Mouse (Mus musculus) liver, embryonic 18 days (tissue): ENCODE data around the gene Enox2. TPM values are rescaled to one million over a fixed set of nuclear protein-coding genes. Genes with fewer than 3 reads are reported as not detected.

Experiments used
- polyA plus RNA-seq: library from polyadenylated mRNA; depleted of rRNA; stranded (reverse); fragments of >200 nt; gene quantifications from 2 replicates; pipeline ENCODE4 v1.2.3, GENCODE M21; 2012; rRNA removed

Enox2 gene
- 2.3 and 2.9 TPM in 2 replicates for polyA plus RNA-seq

DNA sequence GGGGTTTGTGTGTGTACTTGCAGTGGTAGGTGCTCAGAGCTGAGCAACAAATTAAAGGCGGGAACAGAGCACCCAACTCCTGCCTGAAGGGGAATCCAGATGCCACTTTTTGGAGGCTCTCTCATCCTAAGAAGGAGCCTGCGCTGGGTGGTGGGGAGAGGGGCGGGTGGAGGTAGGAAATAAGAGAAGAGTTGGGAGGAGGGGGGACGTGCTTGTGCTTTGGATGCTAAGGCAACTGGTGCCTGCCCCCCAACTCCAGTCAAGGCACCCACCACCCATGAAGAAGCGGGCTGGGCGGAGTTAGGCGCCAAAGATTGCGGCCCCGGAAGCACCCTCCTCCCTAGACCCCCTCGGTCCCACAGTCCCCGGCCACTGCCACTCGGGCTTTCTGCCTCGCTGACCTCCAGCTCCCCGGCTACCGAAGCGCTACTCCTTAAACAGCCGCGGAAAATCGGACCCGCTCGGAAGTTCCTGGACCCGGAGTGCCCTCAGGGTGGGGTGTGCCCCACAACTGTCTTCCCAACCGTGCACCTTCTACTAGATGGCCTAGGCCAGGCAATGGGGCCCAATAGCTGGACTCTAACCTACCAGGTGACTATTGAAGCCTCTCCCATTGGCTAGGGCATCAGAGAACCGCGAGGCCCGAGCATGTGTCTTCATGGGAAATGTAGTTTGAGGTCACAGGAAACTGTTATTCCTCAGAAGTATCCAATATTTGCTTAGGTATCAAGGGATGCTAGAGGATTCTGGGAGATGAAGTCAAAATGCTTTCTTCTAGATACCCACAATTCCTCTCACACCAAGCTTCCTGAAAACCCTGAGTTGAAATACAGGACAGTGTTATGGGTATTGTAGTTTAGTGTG lies at the start of gene Enox2:
Gene Enox2, minus strand, starts transcription at position 560 of the 864 bp plus-strand sequence.

Other genes starting within 250 kb of the Enox2 start
- 0.32 and 0.54 TPM in 2 replicates for gene Arhgap36, start 175.7 kb upstream of the Enox2 start, polyA plus RNA-seq